Comparison of ENCODE assay signal across 27 mouse cellular contexts in genomic region chr5:34751477-34751876, GRCm38 (mm10). TPM values are rescaled to one million over a fixed set of nuclear protein-coding genes. Genes with fewer than 3 reads are reported as not detected.
DNase-seq lines count a peak whose midpoint lies in the region; ATAC-seq and TF ChIP-seq lines count a peak whose summit lies in the region.
"Had no signal": no experiment of that assay in that cellular context is flagged by ENCODE, and none has a peak within 500 bp of the region (broad histone marks: within the 10 kb centered on the region; RNA-seq: fewer than 3 reads in every experiment).

No protein-coding gene starts in this region.

- H3K36me3 ChIP-seq in forebrain, postnatal 0 days (ENCODE audit: insufficient read depth): no peaks in the 10 kb centered on the region
- H3K36me3 ChIP-seq in forebrain, embryonic 12.5 days (replicated peaks): no peaks in the 10 kb centered on the region
- H3K36me3 ChIP-seq: embryonic facial prominence, embryonic 10.5 days; G1E; limb, embryonic 13.5 days; midbrain, embryonic 13.5 days; neural tube, embryonic 12.5 days had no signal

- 55% methylated on average over 3 of the region's 3 CpGs for WGBS in forebrain, postnatal 0 days
- 68% methylated on average over 3 of the region's 3 CpGs for WGBS in forebrain, embryonic 12.5 days

- ATAC-seq in forebrain, postnatal 0 days: no peak
- ATAC-seq in forebrain, embryonic 12.5 days (ENCODE audit: low FRiP score): no peak
- ATAC-seq: forebrain, embryonic 16.5 days; intestine, embryonic 16.5 days; midbrain, embryonic 13.5 days had no signal

- H3K4me2 ChIP-seq in forebrain, postnatal 0 days (ENCODE audit: low read depth): no peak overlapping the region
- no peak overlapping the region for H3K4me2 ChIP-seq in forebrain, embryonic 12.5 days
- H3K4me2 ChIP-seq: hindbrain, embryonic 14.5 days; limb, embryonic 13.5 days; midbrain, embryonic 13.5 days; neural tube, embryonic 12.5 days had no signal

- no peak overlapping the region for H3K9ac ChIP-seq in forebrain, postnatal 0 days
- no peak overlapping the region for H3K9ac ChIP-seq in forebrain, embryonic 12.5 days
- H3K9ac ChIP-seq: hindbrain, embryonic 14.5 days; limb, embryonic 13.5 days; midbrain, embryonic 13.5 days; neural tube, embryonic 12.5 days had no signal

- peak; percentile 44 for TF ChIP-seq CTCF in forebrain, postnatal 0 days (IDR thresholded peaks at IDR 0.05; ENCODE audit: low read depth)
- peak; percentile 21 for TF ChIP-seq CTCF in layer of hippocampus, adult 2 months (conservative IDR thresholded peaks at IDR 0.05)

- no peak overlapping the region for H3K27ac ChIP-seq in forebrain, postnatal 0 days (ENCODE audit: low read depth, low read length)
- H3K27ac ChIP-seq in forebrain, embryonic 12.5 days: no peak overlapping the region
- no peak overlapping the region for H3K27ac ChIP-seq in layer of hippocampus, adult 2 months
- H3K27ac ChIP-seq: embryonic facial prominence, embryonic 10.5 days; hindbrain, embryonic 14.5 days; limb, embryonic 13.5 days; midbrain, embryonic 13.5 days; neural tube, embryonic 12.5 days had no signal

- H3K27me3 ChIP-seq in forebrain, postnatal 0 days (ENCODE audit: insufficient read depth, low read length): no peaks in the 10 kb centered on the region
- no peaks in the 10 kb centered on the region for H3K27me3 ChIP-seq in forebrain, embryonic 12.5 days
- H3K27me3 ChIP-seq: limb, embryonic 13.5 days; midbrain, embryonic 13.5 days; neural tube, embryonic 12.5 days had no signal

- no peaks in the 10 kb centered on the region for H3K4me1 ChIP-seq in forebrain, postnatal 0 days (ENCODE audit: insufficient read depth)
- H3K4me1 ChIP-seq in forebrain, embryonic 12.5 days: no peaks in the 10 kb centered on the region
- H3K4me1 ChIP-seq: embryonic facial prominence, embryonic 10.5 days; limb, embryonic 13.5 days; midbrain, embryonic 13.5 days; neural tube, embryonic 12.5 days had no signal

- H3K4me3 ChIP-seq in forebrain, postnatal 0 days (ENCODE audit: low read depth, low read length): no peak overlapping the region
- no peak overlapping the region for H3K4me3 ChIP-seq in forebrain, embryonic 12.5 days (replicated peaks)
- no peak overlapping the region for H3K4me3 ChIP-seq in layer of hippocampus, adult 2 months
- H3K4me3 ChIP-seq: embryonic facial prominence, embryonic 10.5 days; limb, embryonic 13.5 days; midbrain, embryonic 13.5 days; neural tube, embryonic 12.5 days had no signal

- no peaks in the 10 kb centered on the region for H3K9me3 ChIP-seq in forebrain, postnatal 0 days (ENCODE audit: low read length)
- H3K9me3 ChIP-seq in forebrain, embryonic 12.5 days: no peaks in the 10 kb centered on the region
- H3K9me3 ChIP-seq: embryonic facial prominence, embryonic 10.5 days; limb, embryonic 13.5 days; midbrain, embryonic 13.5 days; neural tube, embryonic 12.5 days had no signal

- DNase-seq in forebrain, postnatal 0 days: no peak
- no peak for DNase-seq in layer of hippocampus, adult 2 months (ENCODE audit: low spot score in 2 of 2)
- no peak for DNase-seq in layer of hippocampus, postnatal 10 days (ENCODE audit: low spot score in 2 of 2)
- DNase-seq in 416B (ENCODE audit: low read depth) (peak; percentile 30), ZHBTc4 (ENCODE audit: low read depth, low spot score) (peak; percentile 11), MN1 (ENCODE audit: low spot score) (no peak)
- no peak for DNase-seq in adrenal gland, adult 8-10 months
- DNase-seq: adrenal gland, postnatal 25 days; cerebellum, adult 11 months; cerebellum, adult 9-11 months; gastrocnemius, postnatal 36 days; heart, postnatal 4 days; kidney, postnatal 14 days; layer of hippocampus, postnatal 36 days; lung, postnatal 10 days; retina, postnatal 1 day; right cerebral cortex, postnatal 25 days; thymus, postnatal 36 days had no signal

RNA-seq across cellular contexts. Expression of gene Htt, which starts 10.1 kb away (rescaled TPM):
- total RNA-seq in forebrain, postnatal 0 days (2014; rRNA removed): 26.9 and 33.6 TPM in 2 replicates
- polyA plus RNA-seq in forebrain, postnatal 0 days (2015; fragmentation: Nextera tagmentation; extraction: Ambion mirVana): 2.0 and 4.1 TPM in 2 replicates
- polyA plus RNA-seq in forebrain, embryonic 12.5 days (2016; fragmentation: Nextera tagmentation; extraction: Ambion mirVana): 19.8 and 22.0 TPM in 2 replicates
- total RNA-seq in layer of hippocampus, adult 2 months (2021): 10 to 100 TPM; 78.2 to 83.5 TPM
- total RNA-seq in layer of hippocampus, postnatal 10 days (2021): 10 to 100 TPM; 63.5 to 69.8 TPM
- 10 to 100 TPM; 37.5 to 66.3 (median 47.0) TPM for total RNA-seq in adrenal gland, adult 8-10 months (2022)

Comparison
In these comparisons a context has a peak if more than half of its experiments do, and no peak if none do; other contexts are left out.
1. DNase-seq: peak in 416B (single experiment) and ZHBTc4 (single experiment); none in forebrain, postnatal 0 days (single experiment), layer of hippocampus, adult 2 months (0 of 2), layer of hippocampus, postnatal 10 days (0 of 2), adrenal gland, adult 8-10 months (single experiment) and MN1 (single experiment).